Mouse (Mus musculus) forebrain, embryonic 14.5 days (tissue): ENCODE data around the gene Olfr889. TPM values are rescaled to one million over a fixed set of nuclear protein-coding genes. Genes with fewer than 3 reads are reported as not detected.
"Not testable (repeated sequence)": the region's sequence is repeated elsewhere in the genome, so short reads cannot be mapped to it uniquely, and the experiment has no call there.

Source experiments
- ATAC-seq: fragments of 200-750 bp; cut with Nextera tagmentation; 2 replicates; pipeline ENCODE4 v1.8.0; 2017; ENCODE audit warnings: mild to moderate bottlenecking, moderate library complexity
- DNase-seq: peaks from one replicate; pipeline ENCODE4 v3.0.0-alpha.2; 2015; ENCODE audit warnings: low spot score
- H3K27ac ChIP-seq: fragments of 300-500 bp; sonication (generic); 2 replicates; pipeline ENCODE4 v1.5.1; 2014; ENCODE audit warnings: low read depth, mild to moderate bottlenecking, control low read depth, low read length, moderate library complexity
- H3K27me3 ChIP-seq: fragments of 300-500 bp; sonication (generic); replicated peaks from 2 replicates; pipeline ENCODE4 v1.6.1; 2014; ENCODE audit warnings: low read length, control low read depth, mixed read lengths; ENCODE audit not compliant: control insufficient read depth, insufficient read depth
- H3K36me3 ChIP-seq: fragments of 300-500 bp; sonication (generic); 2 replicates; pipeline ENCODE4 v1.6.1; 2014; ENCODE audit warnings: low read length, control low read depth; ENCODE audit not compliant: control insufficient read depth, insufficient read depth
- H3K4me1 ChIP-seq: fragments of 300-500 bp; sonication (generic); 2 replicates; pipeline ENCODE4 v1.6.1; 2014; ENCODE audit warnings: antibody characterized with exemption, low read length, control low read depth; ENCODE audit not compliant: control insufficient read depth, insufficient read depth
- H3K4me2 ChIP-seq: fragments of 300-500 bp; sonication (generic); 2 replicates; pipeline ENCODE4 v1.6.1; 2014; ENCODE audit warnings: mild to moderate bottlenecking, control low read depth, low read length
- H3K4me3 ChIP-seq: fragments of 300-500 bp; sonication (generic); 2 replicates; pipeline ENCODE4 v1.5.1; 2014; ENCODE audit warnings: low read depth, low read length, control low read depth
- H3K9ac ChIP-seq: fragments of 300-500 bp; sonication (generic); 2 replicates; pipeline ENCODE4 v1.6.1; 2014; ENCODE audit warnings: mild to moderate bottlenecking, low read length, control low read depth, moderate library complexity
- H3K9me3 ChIP-seq: fragments of 300-500 bp; sonication (generic); replicated peaks from 2 replicates; pipeline ENCODE4 v1.6.1; 2016; ENCODE audit warnings: low read length, control low read depth, mixed read lengths; ENCODE audit not compliant: control insufficient read depth
- WGBS: fragments of 180-500 bp; shearing (Covaris S2); extraction: QIAGEN DNeasy Blood & Tissue Kit; methylation state at CpG from one replicate; pipeline ENCODE4 v1.1.7; 2014; 5-methylcytosine and 5-hydroxymethylcytosine counted together
- polyA plus RNA-seq: library from polyadenylated mRNA; unstranded; fragments of >200 nt; fragmentation: Nextera tagmentation; extraction: Ambion mirVana; gene quantifications from 2 replicates; pipeline ENCODE4 v1.2.1, GENCODE M21; 2014

Gene Olfr889
- 0.04 and 0.06 TPM in 2 replicates for polyA plus RNA-seq

GRCm38 (mm10) chr9:38114898-38115297 lies at the start of gene Olfr889:
TSS of gene Olfr889 (plus strand) at chr9:38115198.
- H3K36me3 ChIP-seq = no peaks in the 10 kb centered on the region
- no peak within 1 kb of the TSS for H3K4me3 ChIP-seq
- DNase-seq (no peak), ATAC-seq (no peak)
- no peak within 1 kb of the TSS for H3K9ac ChIP-seq
- no peaks in the 10 kb centered on the region for H3K27me3 ChIP-seq
- H3K4me2 ChIP-seq = no peak within 1 kb of the TSS
- H3K9me3 ChIP-seq = no peaks in the 10 kb centered on the region
- H3K27ac ChIP-seq = no peak within 1 kb of the TSS
- no peaks in the 10 kb centered on the region for H3K4me1 ChIP-seq

- Histone ChIP-seq H3K9me3 (no peaks in the 10 kb centered on the region), H3K9ac (no peak within 1 kb of the TSS), H3K27ac (no peak within 1 kb of the TSS), H3K4me3 (no peak within 1 kb of the TSS), H3K4me2 (no peak within 1 kb of the TSS), H3K4me1 (no peaks in the 10 kb centered on the region), H3K36me3 (no peaks in the 10 kb centered on the region), H3K27me3 (no peaks in the 10 kb centered on the region)
- DNase-seq (no peak), ATAC-seq (no peak)
- 76% methylated on average over 1 of the region's 1 CpGs for WGBS
Observed at GRCm38 (mm10) chr9:38083772-38084171, 31.2 kb upstream of the Olfr889 start, which contains the start of gene Olfr887. TSS of gene Olfr887 (plus strand) at chr9:38084072.

GRCm38 (mm10) chr9:38107828-38108227 lies 7.2 kb upstream of the Olfr889 start, which contains the start of gene Olfr888:
TSS of gene Olfr888 (plus strand) at chr9:38108128.
- Histone ChIP-seq H3K4me3 (no peak within 1 kb of the TSS), H3K9me3 (no peaks in the 10 kb centered on the region), H3K4me1 (no peaks in the 10 kb centered on the region), H3K27ac (no peak within 1 kb of the TSS), H3K4me2 (no peak within 1 kb of the TSS), H3K9ac (no peak within 1 kb of the TSS), H3K27me3 (no peaks in the 10 kb centered on the region), H3K36me3 (no peaks in the 10 kb centered on the region)
- WGBS = 78% methylated on average over 1 of the region's 1 CpGs
- DNase-seq (no peak), ATAC-seq (no peak)

GRCm38 (mm10) chr9:38142217-38142616 lies 27.2 kb downstream of the Olfr889 start, which contains the start of gene Olfr890:
TSS of gene Olfr890 (plus strand) at chr9:38142517.
- Histone ChIP-seq H3K9ac (no peak within 1 kb of the TSS), H3K4me3 (no peak within 1 kb of the TSS), H3K4me2 (no peak within 1 kb of the TSS), H3K27ac (no peak within 1 kb of the TSS), H3K27me3 (no peaks in the 10 kb centered on the region), H3K9me3 (no peaks in the 10 kb centered on the region), H3K4me1 (no peaks in the 10 kb centered on the region), H3K36me3 (no peaks in the 10 kb centered on the region)
- no peak for ATAC-seq
- no peak for DNase-seq

- H3K27ac ChIP-seq, H3K4me1 ChIP-seq, H3K4me3 ChIP-seq, H3K4me2 ChIP-seq, H3K27me3 ChIP-seq, H3K9ac ChIP-seq, DNase-seq, H3K36me3 ChIP-seq, ATAC-seq, H3K9me3 ChIP-seq: not testable (repeated sequence)
- 44% methylated on average over 2 of the region's 2 CpGs for WGBS
Observed at GRCm38 (mm10) chr9:38168341-38168740, 53.3 kb downstream of the Olfr889 start.

Other genes starting within 250 kb of the Olfr889 start
- not detected in 2 replicates for gene Olfr145, start 218.5 kb upstream of the Olfr889 start, polyA plus RNA-seq
- not detected in 2 replicates for gene Olfr878, start 197.4 kb upstream of the Olfr889 start, polyA plus RNA-seq
- not detected in 2 replicates for gene Olfr881, start 123.4 kb upstream of the Olfr889 start, polyA plus RNA-seq
- gene Olfr883, start 89.4 kb upstream of the Olfr889 start, polyA plus RNA-seq = not detected in 2 replicates
- gene Olfr884, start 68.6 kb upstream of the Olfr889 start, polyA plus RNA-seq = not detected in 2 replicates
- gene Olfr885, start 53.9 kb upstream of the Olfr889 start, polyA plus RNA-seq = not detected in 2 replicates
- not detected in 2 replicates for gene Olfr887, start 31.1 kb upstream of the Olfr889 start, polyA plus RNA-seq
- gene Olfr888, start 7.1 kb upstream of the Olfr889 start, polyA plus RNA-seq = not detected in 2 replicates
- not detected in 2 replicates for gene Olfr890, start 27.3 kb downstream of the Olfr889 start, polyA plus RNA-seq
- not detected in 2 replicates for gene Olfr891, start 65.6 kb downstream of the Olfr889 start, polyA plus RNA-seq
- not detected in 2 replicates for gene Olfr893, start 93.2 kb downstream of the Olfr889 start, polyA plus RNA-seq
- gene Olfr894, start 102.9 kb downstream of the Olfr889 start, polyA plus RNA-seq = not detected in 2 replicates
- not detected in 2 replicates for gene Olfr143, start 137.6 kb downstream of the Olfr889 start, polyA plus RNA-seq
- gene Olfr895, start 152.7 kb downstream of the Olfr889 start, polyA plus RNA-seq = not detected in 2 replicates
- not detected in 2 replicates for gene Olfr896-ps1, start 175.9 kb downstream of the Olfr889 start, polyA plus RNA-seq
- gene Olfr25, start 213.9 kb downstream of the Olfr889 start, polyA plus RNA-seq = not detected in 2 replicates
- not detected in 2 replicates for gene Olfr898, start 233.2 kb downstream of the Olfr889 start, polyA plus RNA-seq